Mouse (Mus musculus): ENCODE measurements around the gene Olfr71. TPM values are rescaled to one million over a fixed set of nuclear protein-coding genes. Genes with fewer than 3 reads are reported as not detected.

Gene Olfr71
- polyA plus RNA-seq (2012; rRNA removed), result not detected in 2 replicates

DNA sequence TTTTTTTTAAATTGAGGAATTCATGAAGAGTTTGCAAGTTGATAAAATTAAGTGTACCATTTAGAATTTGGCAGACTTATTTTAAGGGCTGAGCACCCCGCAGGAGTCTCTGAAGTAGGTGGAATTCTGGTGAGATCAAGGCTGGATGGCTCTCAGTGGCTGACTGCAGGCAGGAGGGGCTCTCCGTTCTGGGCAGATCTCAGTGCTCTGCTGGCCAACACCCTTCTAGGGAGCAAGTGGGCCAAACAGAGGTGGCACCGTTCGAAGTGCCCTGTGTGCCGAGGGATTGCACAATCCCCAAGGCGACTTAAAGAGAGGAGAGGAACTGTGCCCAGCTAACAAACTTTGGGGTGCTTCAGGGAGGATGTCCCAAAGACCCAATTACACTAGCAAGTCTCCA lies at the start of gene Olfr71:
Gene Olfr71 (minus strand): TSS at position 387 of the 400 bp plus-strand sequence.

DNA sequence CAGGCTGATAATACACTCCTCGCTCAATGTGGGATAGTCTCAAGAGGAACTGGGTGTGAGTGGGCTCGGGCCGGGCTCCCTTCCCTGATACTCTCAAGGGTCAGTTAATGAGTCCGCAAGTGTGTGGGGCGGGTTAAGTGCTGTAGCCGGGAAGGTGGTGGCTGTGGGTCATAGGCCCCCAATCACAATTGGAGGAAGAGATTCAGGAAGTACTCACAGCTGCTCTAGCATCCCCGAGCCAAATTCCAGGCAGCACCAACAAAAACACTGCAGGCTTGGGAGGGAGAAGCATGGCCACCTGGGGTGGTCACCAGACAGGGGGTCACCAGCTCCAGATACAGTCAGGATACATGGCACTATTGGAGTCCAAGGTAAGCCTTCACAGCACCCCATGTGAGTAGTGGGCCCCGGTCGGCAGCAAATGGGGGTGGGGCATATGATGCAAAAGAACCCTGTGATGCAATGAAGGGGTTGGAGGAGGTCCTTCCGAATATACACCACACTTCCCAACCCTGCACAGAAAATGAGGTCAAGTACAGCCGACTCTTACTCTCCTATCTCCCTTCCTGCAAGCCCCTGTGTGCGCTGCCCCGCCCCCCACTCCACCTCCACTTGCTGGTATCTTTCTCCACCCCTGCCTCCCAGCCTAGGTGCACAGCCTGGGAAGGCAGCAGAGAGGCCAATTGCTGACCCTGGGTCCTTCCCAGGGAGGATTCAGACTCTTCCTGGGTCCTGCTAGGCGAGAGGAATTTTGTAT lies 19.9 kb upstream of the Olfr71 start, which contains the start of gene Spaar:
Gene Spaar (plus strand): TSS at position 241 of the 757 bp plus-strand sequence.

DNA sequence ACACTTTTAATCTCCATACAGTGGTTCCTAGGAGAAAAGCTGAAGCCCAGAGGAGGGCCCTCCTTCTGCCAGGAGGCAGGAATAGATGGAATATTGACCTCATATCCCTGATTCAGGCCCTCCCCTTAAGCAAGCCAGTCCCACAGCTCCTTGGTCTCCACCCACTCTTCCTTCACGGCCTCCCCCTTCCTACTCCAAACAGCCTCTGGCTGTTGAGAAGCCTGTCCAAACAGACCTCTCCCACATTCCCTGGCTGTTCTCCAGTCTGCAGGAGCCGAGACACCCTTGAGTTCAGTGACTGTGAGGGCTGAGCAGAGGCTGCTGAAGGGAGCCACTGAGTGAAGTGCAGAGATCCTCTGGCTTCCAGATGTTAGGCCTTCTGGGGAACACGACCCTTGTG lies 16.9 kb upstream of the Olfr71 start, which contains the start of gene Hrct1:
Gene Hrct1 (plus strand): TSS at position 194 of the 400 bp plus-strand sequence.

DNA sequence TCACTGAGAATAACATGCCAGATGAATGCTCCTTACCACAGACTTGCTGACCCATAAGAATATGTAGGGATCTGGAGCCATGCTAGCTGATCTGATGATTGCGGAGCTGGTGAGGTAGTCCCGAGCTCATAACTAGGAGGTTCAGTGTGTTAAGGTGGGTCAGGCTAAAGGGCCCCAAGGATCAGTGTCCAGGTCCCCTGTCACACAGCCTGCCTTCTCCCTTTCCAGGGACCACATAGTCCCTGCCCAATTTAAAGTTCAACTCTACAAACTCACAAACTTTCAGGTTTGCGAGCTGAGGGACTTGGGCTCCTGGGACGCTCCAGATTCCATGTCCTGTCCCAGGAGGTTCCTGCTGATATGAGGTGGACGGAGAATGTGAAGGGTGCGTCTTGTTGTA lies 9.3 kb downstream of the Olfr71 start, which contains the start of gene Olfr70:
Gene Olfr70 (minus strand): TSS at position 101 of the 400 bp plus-strand sequence.

DNA sequence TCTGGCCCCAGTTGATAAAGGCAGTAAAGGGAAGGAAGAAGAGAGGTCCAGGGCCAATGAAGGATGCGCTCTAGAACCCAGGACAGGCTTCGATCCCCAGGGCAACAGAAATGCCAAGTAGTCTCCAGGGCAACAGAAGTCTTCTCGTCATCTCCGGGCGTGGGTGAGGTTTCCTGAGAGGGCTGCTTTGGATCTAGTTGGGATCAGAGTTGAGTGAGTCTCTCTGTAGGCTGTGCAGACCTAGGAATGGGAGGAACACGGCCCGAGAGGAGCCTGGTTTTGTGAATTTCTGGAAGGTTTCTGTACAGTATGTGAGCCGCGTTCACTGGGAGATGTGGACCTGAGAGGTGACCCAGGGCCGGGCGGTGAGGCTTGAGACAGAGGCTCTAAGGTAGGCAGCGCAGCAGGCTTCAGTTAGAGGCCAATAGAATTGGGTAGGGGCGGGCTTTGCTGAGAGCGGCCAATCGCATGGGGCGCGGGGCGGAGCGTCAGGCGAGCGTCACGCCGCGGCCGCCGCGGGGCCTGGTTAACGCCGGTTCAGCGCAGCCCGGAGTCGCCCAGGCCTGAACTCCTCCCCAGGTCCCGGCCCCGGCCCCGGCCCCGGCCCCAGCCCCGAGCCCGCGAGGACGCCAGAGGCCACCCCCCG lies 41.1 kb downstream of the Olfr71 start, which contains the start of the genes Tmem8b and Fam221b:
Gene Tmem8b (plus strand): TSS at position 190 of the 646 bp plus-strand sequence.
Gene Fam221b (minus strand): TSS at position 364 of the 646 bp plus-strand sequence.

DNA sequence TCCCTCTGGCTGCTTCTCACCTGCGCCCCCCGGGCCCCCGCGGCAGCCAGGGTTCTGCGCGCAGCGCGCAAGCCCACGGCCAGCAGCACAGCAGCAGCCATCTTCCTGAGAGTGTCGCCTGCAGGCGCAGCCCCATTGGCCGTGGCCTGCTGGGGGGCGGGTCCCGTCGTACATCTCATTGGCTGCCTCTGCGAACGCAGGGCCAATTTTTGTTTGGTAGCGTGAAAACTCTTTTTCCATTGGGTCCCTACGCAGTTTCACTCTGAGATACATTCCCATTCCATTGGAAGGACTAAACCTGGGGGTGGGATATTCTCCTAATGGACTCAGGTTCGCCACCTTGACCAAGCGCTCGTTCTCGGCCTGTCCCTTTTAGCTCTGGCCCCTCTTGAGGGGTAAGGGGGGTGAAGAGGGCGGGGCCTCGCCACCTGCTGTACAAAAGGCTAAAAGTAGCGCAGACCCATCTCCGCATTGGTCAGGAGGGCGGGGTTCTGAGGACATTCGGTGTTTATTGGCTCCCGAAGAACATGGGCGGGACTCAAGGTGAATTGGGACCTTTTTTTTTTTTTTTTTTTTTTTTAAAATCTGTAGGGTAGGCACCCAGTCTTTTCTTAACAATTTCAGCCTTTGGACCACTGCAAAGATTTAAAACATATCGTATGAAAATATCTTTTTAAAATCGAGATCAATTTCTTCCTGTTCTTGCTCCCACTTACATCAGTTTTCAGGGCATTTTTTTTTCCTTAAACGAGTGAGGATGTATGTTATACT lies 53.5 kb downstream of the Olfr71 start, which contains the start of gene Hint2:
Gene Hint2 (minus strand): TSS at position 128 of the 771 bp plus-strand sequence.

Other genes with a start within 250 kb of the Olfr71 start
- gene Sit1, start 226.5 kb downstream of the Olfr71 start, polyA plus RNA-seq (2012; rRNA removed), result 0.09 and 0.19 TPM in 2 replicates
- 101 and 113 TPM in 2 replicates for gene Ccdc107, start 217.4 kb downstream of the Olfr71 start, polyA plus RNA-seq (2012; rRNA removed)
- 10.2 and 13.0 TPM in 2 replicates for gene Arhgef39, start 210.6 kb downstream of the Olfr71 start, polyA plus RNA-seq (2012; rRNA removed)
- gene Car9, start 203.3 kb downstream of the Olfr71 start, polyA plus RNA-seq (2012; rRNA removed), result 0.35 and 0.60 TPM in 2 replicates
- 9.1 and 53.0 TPM in 2 replicates for gene Tpm2, start 186.5 kb downstream of the Olfr71 start, polyA plus RNA-seq (2012; rRNA removed)
- gene Creb3, start 147.9 kb downstream of the Olfr71 start, polyA plus RNA-seq (2012; rRNA removed), result 54.1 and 62.0 TPM in 2 replicates
- 55.2 and 59.4 TPM in 2 replicates for gene Tln1, start 147.6 kb downstream of the Olfr71 start, polyA plus RNA-seq (2012; rRNA removed)
- 34.5 and 36.5 TPM in 2 replicates for gene Rgp1, start 131.5 kb downstream of the Olfr71 start, polyA plus RNA-seq (2012; rRNA removed)
- 94.5 and 96.8 TPM in 2 replicates for gene Gba2, start 131.4 kb downstream of the Olfr71 start, polyA plus RNA-seq (2012; rRNA removed)
- gene Msmp, start 125.8 kb downstream of the Olfr71 start, polyA plus RNA-seq (2012; rRNA removed), result not detected in 2 replicates
- gene Npr2, start 78.3 kb downstream of the Olfr71 start, polyA plus RNA-seq (2012; rRNA removed), result 71.9 and 77.8 TPM in 2 replicates
- 6.9 and 7.0 TPM in 2 replicates for gene Spag8, start 56.7 kb downstream of the Olfr71 start, polyA plus RNA-seq (2012; rRNA removed)
- 45.5 and 47.2 TPM in 2 replicates for gene Hint2, start 53.8 kb downstream of the Olfr71 start, polyA plus RNA-seq (2012; rRNA removed)
- 18.2 and 24.2 TPM in 2 replicates for gene Tmem8b, start 41.3 kb downstream of the Olfr71 start, polyA plus RNA-seq (2012; rRNA removed)
- gene Fam221b, start 41.1 kb downstream of the Olfr71 start, polyA plus RNA-seq (2012; rRNA removed), result 0.30 and 0.33 TPM in 2 replicates
- gene Olfr70, start 9.4 kb downstream of the Olfr71 start, polyA plus RNA-seq (2012; rRNA removed), result not detected in 2 replicates
- gene Hrct1, start 16.9 kb upstream of the Olfr71 start, polyA plus RNA-seq (2012; rRNA removed), result 0.53 and 0.57 TPM in 2 replicates
- gene Spaar, start 19.8 kb upstream of the Olfr71 start, polyA plus RNA-seq (2012; rRNA removed), result 0.23 and 0.47 TPM in 2 replicates
- gene Olfr159, start 60.8 kb upstream of the Olfr71 start, polyA plus RNA-seq (2012; rRNA removed), result not detected in 2 replicates
- gene Olfr156, start 113.6 kb upstream of the Olfr71 start, polyA plus RNA-seq (2012; rRNA removed), result not detected in 2 replicates
- not detected in 2 replicates for gene Olfr157, start 129.9 kb upstream of the Olfr71 start, polyA plus RNA-seq (2012; rRNA removed)
- not detected in 2 replicates for gene Olfr155, start 141.3 kb upstream of the Olfr71 start, polyA plus RNA-seq (2012; rRNA removed)
- gene Reck, start 165.3 kb upstream of the Olfr71 start, polyA plus RNA-seq (2012; rRNA removed), result 9.9 and 10.3 TPM in 2 replicates
- gene Glipr2, start 247.1 kb upstream of the Olfr71 start, polyA plus RNA-seq (2012; rRNA removed), result 20.1 TPM in 2 replicates

Data from central nervous system, embryonic 18 days (tissue).